Mouse (Mus musculus): ENCODE data around the gene Rgl1. TPM values are rescaled to one million over a fixed set of nuclear protein-coding genes. Genes with fewer than 3 reads are reported as not detected.

The Rgl1 gene
- polyA plus RNA-seq, 2 experiments: 28.5 to 40.5 TPM

DNA sequence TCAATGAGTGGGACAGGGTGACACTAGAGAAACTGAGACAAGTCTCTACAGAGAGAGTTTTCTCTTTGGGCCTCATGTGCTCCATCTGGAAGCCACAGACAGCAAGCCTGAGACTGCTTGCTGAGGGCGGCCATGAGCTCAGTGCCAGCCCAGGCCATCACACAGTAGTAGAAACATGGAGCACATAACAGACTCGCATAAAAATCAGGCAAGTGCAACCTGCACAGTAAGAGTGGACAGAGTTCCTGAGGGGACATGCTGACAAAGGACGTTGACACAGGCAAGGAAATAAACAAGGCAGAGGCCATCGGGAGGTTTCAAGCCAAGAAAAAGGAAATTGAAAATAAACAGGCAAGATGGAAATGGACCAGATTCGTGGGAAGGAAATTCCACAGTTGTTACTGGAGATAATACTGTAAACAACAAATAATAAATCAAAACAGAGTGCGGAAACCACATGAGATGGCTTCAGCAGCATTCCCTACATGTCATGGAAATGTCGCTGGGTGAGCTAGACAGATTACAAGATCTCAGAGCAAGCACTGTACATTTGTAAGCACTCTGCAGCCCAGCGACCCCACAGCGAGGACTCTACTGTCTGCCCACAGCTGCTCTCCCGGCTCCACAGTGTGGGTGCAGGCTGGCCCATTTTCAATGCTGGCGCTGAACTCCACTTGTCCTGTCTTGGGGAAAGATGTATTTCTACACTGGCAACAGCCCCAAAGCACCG is 88.5 kb downstream of the Rgl1 start:
- no peak for DNase-seq (ENCODE audit: low spot score)
- H3K4me2 ChIP-seq (replicated peaks; ENCODE audit: low read depth, low read length, severe bottlenecking): no peak overlapping the region
- H3K4me1 ChIP-seq (ENCODE audit: control insufficient read depth, insufficient read depth, low read length): peaks cover 7% of the 10 kb centered on the region; the same call in 1 of the 2 replicates
- no peak for ATAC-seq (ENCODE audit: low FRiP score, low read depth)
- no peak for TF ChIP-seq POLR2A (IDR thresholded peaks at IDR 0.05; ENCODE audit: borderline replicate concordance, extremely low read depth, insufficient read depth, insufficient read length)
- H3K27ac ChIP-seq (replicated peaks; ENCODE audit: low read depth, low read length): no peak overlapping the region
- 77% methylated on average over 12 of the region's 12 CpGs for WGBS
- H3K9me3 ChIP-seq (ENCODE audit: control insufficient read depth, low read length): no peaks in the 10 kb centered on the region
- H3K36me3 ChIP-seq (ENCODE audit: control insufficient read depth, insufficient read depth, low read length): no peaks in the 10 kb centered on the region
- no peak overlapping the region for H3K4me3 ChIP-seq (replicated peaks; ENCODE audit: low read length)
- no peak overlapping the region for H3K9ac ChIP-seq (ENCODE audit: low read depth, low read length, severe bottlenecking)
- H3K27me3 ChIP-seq (ENCODE audit: control insufficient read depth, insufficient read depth, low read length): no peaks in the 10 kb centered on the region

DNA sequence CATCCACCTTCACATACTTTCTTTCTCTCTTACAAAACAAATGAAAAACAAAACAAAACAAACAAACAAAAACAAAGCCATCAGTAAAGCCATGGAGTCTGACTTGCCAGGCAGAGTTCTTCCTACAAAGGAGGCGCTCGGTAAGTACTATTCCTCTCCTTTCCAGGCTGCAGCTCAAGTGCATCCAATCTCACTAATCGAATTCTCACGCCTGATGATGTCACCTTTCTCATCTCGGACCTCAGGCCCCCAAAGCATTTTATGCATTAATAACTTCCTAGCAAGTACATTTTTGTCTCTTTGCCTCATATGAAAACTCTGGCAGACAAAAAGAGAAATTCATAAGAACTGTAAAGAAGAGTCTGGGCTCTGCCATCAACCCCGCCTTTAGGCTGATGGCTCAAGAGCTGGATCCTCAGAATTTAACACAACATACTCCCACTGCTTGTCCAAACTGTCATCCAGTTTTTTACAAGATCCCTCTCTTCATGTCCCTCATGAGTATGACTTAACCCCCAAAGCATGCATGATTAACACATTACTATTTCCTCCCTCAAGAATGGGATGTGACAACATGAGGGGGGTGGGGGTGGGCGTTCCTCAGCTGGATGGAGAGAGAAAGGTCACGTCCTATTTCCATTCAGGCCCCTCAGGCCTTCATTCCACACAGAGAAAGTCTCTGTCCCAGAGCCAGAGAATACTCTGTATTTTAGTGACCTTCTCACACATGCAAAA is 96.5 kb downstream of the Rgl1 start:
- H3K27me3 ChIP-seq (ENCODE audit: control insufficient read depth, insufficient read depth, low read length): no peaks in the 10 kb centered on the region
- ATAC-seq (ENCODE audit: low FRiP score, low read depth) (peak; percentile 67; the same call in 1 of the 2 replicates), DNase-seq (ENCODE audit: low spot score) (peak; percentile 34)
- H3K4me1 ChIP-seq (ENCODE audit: control insufficient read depth, insufficient read depth, low read length): no peaks in the 10 kb centered on the region
- no peak overlapping the region for H3K9ac ChIP-seq (ENCODE audit: low read depth, low read length, severe bottlenecking)
- H3K4me3 ChIP-seq (replicated peaks; ENCODE audit: low read length): no peak overlapping the region
- H3K4me2 ChIP-seq (replicated peaks; ENCODE audit: low read depth, low read length, severe bottlenecking): no peak overlapping the region
- no peaks in the 10 kb centered on the region for H3K36me3 ChIP-seq (ENCODE audit: control insufficient read depth, insufficient read depth, low read length)
- no peaks in the 10 kb centered on the region for H3K9me3 ChIP-seq (ENCODE audit: control insufficient read depth, low read length)
- H3K27ac ChIP-seq (replicated peaks; ENCODE audit: low read depth, low read length): no peak overlapping the region
- WGBS: 69% methylated on average over 8 of the region's 8 CpGs
- TF ChIP-seq POLR2A (IDR thresholded peaks at IDR 0.05; ENCODE audit: borderline replicate concordance, extremely low read depth, insufficient read depth, insufficient read length): no peak

DNA sequence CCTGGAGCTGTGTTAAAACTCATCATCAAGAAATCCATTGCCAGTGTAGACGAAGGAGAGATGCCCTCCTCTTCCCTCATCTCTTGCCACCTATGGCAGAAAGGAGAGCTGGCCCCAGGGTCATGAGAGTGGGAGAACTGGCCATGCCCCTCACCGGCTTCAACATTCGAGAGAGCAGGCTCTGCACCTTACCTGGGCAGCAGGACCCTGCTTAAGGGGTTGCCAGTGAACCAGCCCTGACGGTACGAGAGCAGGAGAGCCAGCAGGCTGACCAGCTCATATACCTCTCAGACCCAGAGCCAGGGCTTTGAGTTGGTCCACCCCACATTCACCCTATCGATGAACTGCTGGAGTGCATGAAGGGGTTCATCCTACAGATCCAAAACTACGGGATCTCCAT is 105.7 kb downstream of the Rgl1 start:
- DNase-seq (ENCODE audit: low spot score) (no peak), ATAC-seq (ENCODE audit: low FRiP score, low read depth) (no peak)
- Histone ChIP-seq H3K4me3 (replicated peaks; ENCODE audit: low read length) (no peak overlapping the region), H3K9me3 (ENCODE audit: control insufficient read depth, low read length) (no peaks in the 10 kb centered on the region), H3K27ac (replicated peaks; ENCODE audit: low read depth, low read length) (no peak overlapping the region), H3K9ac (ENCODE audit: low read depth, low read length, severe bottlenecking) (no peak overlapping the region), H3K4me1 (ENCODE audit: control insufficient read depth, insufficient read depth, low read length) (no peaks in the 10 kb centered on the region), H3K4me2 (replicated peaks; ENCODE audit: low read depth, low read length, severe bottlenecking) (no peak overlapping the region), H3K36me3 (ENCODE audit: control insufficient read depth, insufficient read depth, low read length) (no peaks in the 10 kb centered on the region), H3K27me3 (ENCODE audit: control insufficient read depth, insufficient read depth, low read length) (no peaks in the 10 kb centered on the region)
- TF ChIP-seq POLR2A (IDR thresholded peaks at IDR 0.05; ENCODE audit: borderline replicate concordance, extremely low read depth, insufficient read depth, insufficient read length): no peak
- 86% methylated on average over 7 of the region's 7 CpGs for WGBS

DNA sequence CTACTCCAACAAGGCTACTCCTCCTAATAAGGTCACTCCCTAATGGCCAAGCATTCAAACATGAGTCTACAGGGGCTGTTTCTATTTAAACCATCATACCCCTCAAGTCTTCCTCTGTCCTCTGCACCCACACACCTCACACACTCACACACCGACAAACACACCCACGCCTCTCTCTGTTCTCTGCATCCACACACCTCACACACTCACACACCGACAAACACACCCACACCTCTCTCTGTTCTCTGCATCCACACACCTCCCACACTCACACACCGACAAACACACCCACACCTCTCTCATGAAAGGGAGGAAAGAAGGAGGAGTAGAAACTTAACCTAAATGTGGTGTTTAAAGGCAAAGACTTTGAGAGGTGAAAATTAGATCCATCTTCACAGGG is 106.2 kb downstream of the Rgl1 start:
- Histone ChIP-seq H3K9ac (ENCODE audit: low read depth, low read length, severe bottlenecking) (no peak overlapping the region), H3K27me3 (ENCODE audit: control insufficient read depth, insufficient read depth, low read length) (no peaks in the 10 kb centered on the region), H3K27ac (replicated peaks; ENCODE audit: low read depth, low read length) (no peak overlapping the region), H3K9me3 (ENCODE audit: control insufficient read depth, low read length) (no peaks in the 10 kb centered on the region), H3K4me1 (ENCODE audit: control insufficient read depth, insufficient read depth, low read length) (no peaks in the 10 kb centered on the region), H3K4me2 (replicated peaks; ENCODE audit: low read depth, low read length, severe bottlenecking) (no peak overlapping the region), H3K4me3 (replicated peaks; ENCODE audit: low read length) (no peak overlapping the region), H3K36me3 (ENCODE audit: control insufficient read depth, insufficient read depth, low read length) (no peaks in the 10 kb centered on the region)
- DNase-seq (ENCODE audit: low spot score) (no peak), ATAC-seq (ENCODE audit: low FRiP score, low read depth) (no peak)
- no peak for TF ChIP-seq POLR2A (IDR thresholded peaks at IDR 0.05; ENCODE audit: borderline replicate concordance, extremely low read depth, insufficient read depth, insufficient read length)
- 90% methylated on average over 4 of the region's 4 CpGs for WGBS

DNA sequence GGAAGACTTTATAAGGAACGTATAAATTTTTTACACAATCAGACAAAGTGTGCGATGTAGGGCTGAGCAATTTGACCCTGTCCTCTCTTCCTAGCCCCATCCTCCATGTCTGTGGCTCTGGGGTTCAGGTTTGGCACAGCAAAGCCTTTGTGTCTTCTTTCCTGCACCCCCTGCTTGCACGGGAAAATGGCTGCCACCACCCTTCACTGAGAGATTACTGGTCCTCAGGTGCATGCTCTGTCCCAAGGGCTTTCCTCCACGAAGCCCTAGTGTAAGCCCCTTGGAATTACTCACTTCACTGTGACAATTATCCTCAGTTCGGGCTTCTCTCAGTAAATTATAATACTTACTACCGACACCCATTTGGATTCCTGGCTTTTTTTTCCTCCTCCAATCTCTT is 109.5 kb downstream of the Rgl1 start:
- no peak overlapping the region for H3K9ac ChIP-seq (ENCODE audit: low read depth, low read length, severe bottlenecking)
- H3K27me3 ChIP-seq (ENCODE audit: control insufficient read depth, insufficient read depth, low read length): no peaks in the 10 kb centered on the region
- no peaks in the 10 kb centered on the region for H3K9me3 ChIP-seq (ENCODE audit: control insufficient read depth, low read length)
- H3K27ac ChIP-seq (replicated peaks; ENCODE audit: low read depth, low read length): no peak overlapping the region
- H3K36me3 ChIP-seq (ENCODE audit: control insufficient read depth, insufficient read depth, low read length): no peaks in the 10 kb centered on the region
- no peak for DNase-seq (ENCODE audit: low spot score)
- 80% methylated on average over 6 of the region's 6 CpGs for WGBS
- TF ChIP-seq POLR2A (IDR thresholded peaks at IDR 0.05; ENCODE audit: borderline replicate concordance, extremely low read depth, insufficient read depth, insufficient read length): no peak
- no peaks in the 10 kb centered on the region for H3K4me1 ChIP-seq (ENCODE audit: control insufficient read depth, insufficient read depth, low read length)
- no peak overlapping the region for H3K4me2 ChIP-seq (replicated peaks; ENCODE audit: low read depth, low read length, severe bottlenecking)
- ATAC-seq (ENCODE audit: low FRiP score, low read depth): no peak
- H3K4me3 ChIP-seq (replicated peaks; ENCODE audit: low read length): no peak overlapping the region

All from limb, embryonic 14.5 days (tissue).